25 mouse cellular contexts compared by ENCODE assay signal in the genomic region with DNA sequence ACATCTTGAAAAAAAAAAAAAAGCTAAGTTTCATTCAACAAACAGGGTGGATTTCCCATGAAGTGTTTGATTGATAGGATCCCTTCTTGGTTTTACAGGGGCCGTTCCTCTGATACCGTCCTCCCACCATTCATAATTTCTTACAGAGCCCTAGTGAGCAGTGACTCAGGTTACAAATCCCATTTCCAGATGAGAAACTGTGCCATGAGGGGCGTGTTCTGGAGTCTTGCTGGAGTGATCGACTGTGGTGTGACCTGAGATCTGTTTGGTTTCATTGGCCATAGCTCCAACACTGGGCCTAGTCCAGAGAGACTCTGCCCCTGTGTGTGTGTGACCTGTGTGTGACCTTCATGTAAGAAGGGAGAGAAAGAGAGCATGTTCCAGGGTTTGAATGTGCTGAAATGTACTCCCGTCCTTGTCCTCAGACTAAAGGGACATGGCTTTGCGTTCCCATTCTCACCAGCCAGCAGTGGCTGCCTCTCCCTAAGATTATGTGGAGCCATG.
A peak's percentile ranks its signal among the peaks of the same experiment; 100 is the strongest.
DNase-seq lines count a peak whose midpoint lies in the region; ATAC-seq lines count a peak whose summit lies in the region.
"Had no signal": no experiment of that assay in that cellular context is flagged by ENCODE, and none has a peak within 500 bp of the region (broad histone marks: within the 10 kb centered on the region; RNA-seq: fewer than 3 reads in every experiment).

No protein-coding gene starts in this region.

- H3K4me2 ChIP-seq in liver, embryonic 16.5 days (ENCODE audit: low read depth, low read length): no peak overlapping the region
- no peak overlapping the region for H3K4me2 ChIP-seq in liver, embryonic 11.5 days
- H3K4me2 ChIP-seq: heart, embryonic 13.5 days; hindbrain, embryonic 12.5 days; midbrain, embryonic 11.5 days; neural tube, embryonic 13.5 days had no signal

- H3K9ac ChIP-seq in liver, embryonic 16.5 days (ENCODE audit: low read depth, low read length): no peak overlapping the region
- H3K9ac ChIP-seq in liver, embryonic 11.5 days (ENCODE audit: low read depth, low read length): no peak overlapping the region
- H3K9ac ChIP-seq: forebrain, postnatal 0 days; heart, embryonic 13.5 days; hindbrain, embryonic 12.5 days; liver, postnatal 0 days; neural tube, embryonic 13.5 days had no signal

- intact Hi-C loops in gastrocnemius, postnatal 36 days (cut with DNase I): no loop called here

- H3K27me3 ChIP-seq in liver, embryonic 16.5 days (ENCODE audit: control insufficient read depth, insufficient read depth, low read depth, low read length): no peaks in the 10 kb centered on the region
- no peaks in the 10 kb centered on the region for H3K27me3 ChIP-seq in liver, embryonic 11.5 days (replicated peaks; ENCODE audit: control insufficient read depth, insufficient read depth, low read length)
- H3K27me3 ChIP-seq in limb, embryonic 10.5 days (ENCODE audit: low read depth, poor library complexity, severe bottlenecking): no peaks in the 10 kb centered on the region
- H3K27me3 ChIP-seq: hindbrain, embryonic 12.5 days; neural tube, embryonic 13.5 days had no signal

- no peaks in the 10 kb centered on the region for H3K36me3 ChIP-seq in liver, embryonic 16.5 days (ENCODE audit: control insufficient read depth, insufficient read depth)
- no peaks in the 10 kb centered on the region for H3K36me3 ChIP-seq in liver, embryonic 11.5 days (ENCODE audit: control insufficient read depth, insufficient read depth, low read length)
- no peaks in the 10 kb centered on the region for H3K36me3 ChIP-seq in limb, embryonic 10.5 days
- H3K36me3 ChIP-seq: heart, embryonic 13.5 days; hindbrain, embryonic 12.5 days; neural tube, embryonic 13.5 days had no signal

- H3K27ac ChIP-seq in liver, embryonic 16.5 days (ENCODE audit: low read length): no peak overlapping the region
- H3K27ac ChIP-seq in liver, embryonic 11.5 days (ENCODE audit: low read depth, low read length): no peak overlapping the region
- no peak overlapping the region for H3K27ac ChIP-seq in limb, embryonic 10.5 days
- H3K27ac ChIP-seq: heart, adult 2 months; heart, embryonic 13.5 days; hindbrain, embryonic 12.5 days; macrophage; neural tube, embryonic 13.5 days had no signal

- H3K9me3 ChIP-seq in liver, embryonic 16.5 days (replicated peaks; ENCODE audit: control insufficient read depth, low read length): no peaks in the 10 kb centered on the region
- H3K9me3 ChIP-seq in liver, embryonic 11.5 days (ENCODE audit: control insufficient read depth, low read length): no peaks in the 10 kb centered on the region
- H3K9me3 ChIP-seq in limb, embryonic 10.5 days (replicated peaks): no peaks in the 10 kb centered on the region
- H3K9me3 ChIP-seq: heart, embryonic 13.5 days; hindbrain, embryonic 12.5 days; neural tube, embryonic 13.5 days had no signal

- H3K4me3 ChIP-seq in liver, embryonic 16.5 days (ENCODE audit: low read depth, low read length): no peak overlapping the region
- no peak overlapping the region for H3K4me3 ChIP-seq in liver, embryonic 11.5 days (ENCODE audit: low read depth, low read length)
- H3K4me3 ChIP-seq in limb, embryonic 10.5 days: no peak overlapping the region
- H3K4me3 ChIP-seq: heart, adult 2 months; heart, embryonic 13.5 days; hindbrain, embryonic 12.5 days; neural tube, embryonic 13.5 days had no signal

- peak; percentile 51; the same call in 1 of the 2 replicates for ATAC-seq in liver, embryonic 16.5 days (ENCODE audit: low read depth)
- no peak for ATAC-seq in liver, embryonic 11.5 days (replicated peaks; ENCODE audit: low FRiP score)
- ATAC-seq: forebrain, postnatal 0 days; liver, postnatal 0 days; lung, postnatal 0 days had no signal

- WGBS in liver, embryonic 16.5 days (ENCODE audit: insufficient replicate concordance): 65% methylated on average over 6 of the region's 6 CpGs
- WGBS in liver, embryonic 11.5 days: 67% methylated on average over 6 of the region's 6 CpGs
- WGBS in limb, embryonic 10.5 days: 59% methylated on average over 6 of the region's 6 CpGs

- peak; percentile 10 for DNase-seq in adrenal gland, postnatal 10 days
- no peak for DNase-seq in adrenal gland, postnatal 14 days
- DNase-seq in liver, embryonic 11.5 days (ENCODE audit: low spot score): no peak
- DNase-seq in limb, embryonic 10.5 days (ENCODE audit: low spot score): peak; percentile 37
- peak; percentile 49 for DNase-seq in mesoderm, embryonic 11.5 days (ENCODE audit: low read depth, low spot score)
- DNase-seq in gastrocnemius, postnatal 36 days: no peak
- DNase-seq in kidney, postnatal 10 days: no peak
- DNase-seq: cerebellum, adult 11 months; cerebellum, postnatal 10 days; forebrain, postnatal 0 days; gastrocnemius, postnatal 25 days; heart, adult 2 months; heart, postnatal 14 days; kidney, adult 18-20 months; kidney, postnatal 4 days; liver, postnatal 0 days; right cerebral cortex, postnatal 4 days; thymus, postnatal 14 days had no signal

- no peaks in the 10 kb centered on the region for H3K4me1 ChIP-seq in liver, embryonic 16.5 days (ENCODE audit: control insufficient read depth, low read depth, low read length)
- H3K4me1 ChIP-seq in liver, embryonic 11.5 days (replicated peaks; ENCODE audit: control insufficient read depth, insufficient read depth, low read length): no peaks in the 10 kb centered on the region
- peaks cover 16% of the 10 kb centered on the region for H3K4me1 ChIP-seq in limb, embryonic 10.5 days
- H3K4me1 ChIP-seq: heart, embryonic 13.5 days had no signal

Comparison
In these comparisons a context has a peak if more than half of its experiments do, and no peak if none do; other contexts are left out.
1. DNase-seq: peak in adrenal gland, postnatal 10 days (single experiment), limb, embryonic 10.5 days (single experiment) and mesoderm, embryonic 11.5 days (single experiment); none in adrenal gland, postnatal 14 days (single experiment), liver, embryonic 11.5 days (single experiment), gastrocnemius, postnatal 36 days (0 of 2) and kidney, postnatal 10 days (single experiment).